Mouse (Mus musculus) limb, embryonic 13.5 days (tissue): Measurements from ENCODE around the gene Cited2. TPM values are rescaled to one million over a fixed set of nuclear protein-coding genes. Genes with fewer than 3 reads are reported as not detected.
A peak's percentile ranks its signal among the peaks of the same experiment; 100 is the strongest.

Experiments used
- ATAC-seq: fragments of 200-750 bp; cut with Nextera tagmentation; 2 replicates; pipeline ENCODE4 v1.8.0; 2017; ENCODE audit warnings: low read depth, moderate number of reproducible peaks, moderate TSS enrichment; ENCODE audit not compliant: low FRiP score
- H3K27ac ChIP-seq: fragments of 300-500 bp; sonication (generic); 2 replicates; pipeline ENCODE4 v1.5.1; 2015; ENCODE audit warnings: inconsistent platforms, mild to moderate bottlenecking, moderate library complexity
- H3K27me3 ChIP-seq: fragments of 300-500 bp; sonication (generic); 2 replicates; pipeline ENCODE4 v1.6.1; 2015; ENCODE audit warnings: mild to moderate bottlenecking, inconsistent platforms
- H3K36me3 ChIP-seq: fragments of 300-500 bp; sonication (generic); 2 replicates; pipeline ENCODE4 v1.6.1; 2015; ENCODE audit warnings: inconsistent platforms, mild to moderate bottlenecking, moderate library complexity
- H3K4me1 ChIP-seq: fragments of 300-500 bp; sonication (generic); 2 replicates; pipeline ENCODE4 v1.6.1; 2015; ENCODE audit warnings: inconsistent platforms
- H3K4me2 ChIP-seq: fragments of 300-500 bp; sonication (generic); replicated peaks from 2 replicates; pipeline ENCODE4 v1.6.1; 2015; ENCODE audit warnings: inconsistent platforms, mild to moderate bottlenecking, moderate library complexity
- H3K4me3 ChIP-seq: fragments of 300-500 bp; sonication (generic); 2 replicates; pipeline ENCODE4 v1.5.1; 2015; ENCODE audit warnings: moderate library complexity, mild to moderate bottlenecking, inconsistent platforms
- H3K9ac ChIP-seq: fragments of 300-500 bp; sonication (generic); 2 replicates; pipeline ENCODE4 v1.6.1; 2015; ENCODE audit warnings: mild to moderate bottlenecking, inconsistent platforms
- H3K9me3 ChIP-seq: fragments of 300-500 bp; sonication (generic); 2 replicates; pipeline ENCODE4 v1.6.1; 2016; ENCODE audit warnings: inconsistent platforms
- WGBS: fragments of 180-500 bp; shearing (Covaris S2); methylation state at CpG from one replicate; pipeline ENCODE4 v1.1.7; 2015; 5-methylcytosine and 5-hydroxymethylcytosine counted together
- polyA plus RNA-seq: library from polyadenylated mRNA; unstranded; fragments of >200 nt; fragmentation: Nextera tagmentation; extraction: Ambion mirVana; gene quantifications from 2 replicates; pipeline ENCODE4 v1.2.1, GENCODE M21; 2015

The Cited2 gene
- polyA plus RNA-seq, 1 experiment from 2014 or later = 37.3 TPM

GRCm38 (mm10) chr10:17697376-17698265, 25.4 kb upstream of the Cited2 start:
- no peak overlapping the region for H3K27ac ChIP-seq
- WGBS = 43% methylated on average over 7 of the region's 7 CpGs

GRCm38 (mm10) chr10:17705466-17705973, 17.5 kb upstream of the Cited2 start:
- no peak overlapping the region for H3K4me3 ChIP-seq
- H3K27me3 ChIP-seq = no peaks in the 10 kb centered on the region
- no peak overlapping the region for H3K9ac ChIP-seq
- no peak overlapping the region for H3K27ac ChIP-seq
- H3K9me3 ChIP-seq = no peaks in the 10 kb centered on the region
- H3K4me1 ChIP-seq = 0 out of 2 replicates have a peak, but pooled peaks cover 5% of the 10 kb centered on the region
- H3K4me2 ChIP-seq = no peak overlapping the region
- WGBS = 21% methylated on average over 4 of the region's 4 CpGs
- ATAC-seq = no peak
- H3K36me3 ChIP-seq = no peaks in the 10 kb centered on the region

More at GRCm38 (mm10) chr10:17697376-17698265, 25.4 kb upstream of the Cited2 start:
- ATAC-seq = no peak
- no peak overlapping the region for H3K9ac ChIP-seq
- no peaks in the 10 kb centered on the region for H3K27me3 ChIP-seq
- no peaks in the 10 kb centered on the region for H3K36me3 ChIP-seq
- H3K9me3 ChIP-seq = no peaks in the 10 kb centered on the region
- no peak overlapping the region for H3K4me3 ChIP-seq
- no peaks in the 10 kb centered on the region for H3K4me1 ChIP-seq
- no peak overlapping the region for H3K4me2 ChIP-seq

GRCm38 (mm10) chr10:17710753-17711152, 12.3 kb upstream of the Cited2 start:
- 92% methylated on average over 3 of the region's 3 CpGs for WGBS
- H3K9me3 ChIP-seq = no peaks in the 10 kb centered on the region
- H3K27me3 ChIP-seq = no peaks in the 10 kb centered on the region
- no peak for ATAC-seq
- H3K27ac ChIP-seq = no peak overlapping the region
- no peaks in the 10 kb centered on the region for H3K36me3 ChIP-seq
- no peak overlapping the region for H3K4me2 ChIP-seq
- H3K4me1 ChIP-seq = 0 out of 2 replicates have a peak, but pooled peaks cover 1% of the 10 kb centered on the region
- no peak overlapping the region for H3K4me3 ChIP-seq
- H3K9ac ChIP-seq = no peak overlapping the region

GRCm38 (mm10) chr10:17719009-17719570, 3.9 kb upstream of the Cited2 start:
- WGBS = 83% methylated on average over 4 of the region's 4 CpGs
- H3K27ac ChIP-seq = no peak overlapping the region
- H3K4me3 ChIP-seq = no peak overlapping the region
- H3K4me2 ChIP-seq = no peak overlapping the region
- no peak for ATAC-seq
- no peaks in the 10 kb centered on the region for H3K36me3 ChIP-seq
- 0 out of 2 replicates have a peak, but pooled peaks cover 4% of the 10 kb centered on the region for H3K9me3 ChIP-seq
- H3K9ac ChIP-seq = no peak overlapping the region
- no peaks in the 10 kb centered on the region for H3K27me3 ChIP-seq
- no peaks in the 10 kb centered on the region for H3K4me1 ChIP-seq

DNA sequence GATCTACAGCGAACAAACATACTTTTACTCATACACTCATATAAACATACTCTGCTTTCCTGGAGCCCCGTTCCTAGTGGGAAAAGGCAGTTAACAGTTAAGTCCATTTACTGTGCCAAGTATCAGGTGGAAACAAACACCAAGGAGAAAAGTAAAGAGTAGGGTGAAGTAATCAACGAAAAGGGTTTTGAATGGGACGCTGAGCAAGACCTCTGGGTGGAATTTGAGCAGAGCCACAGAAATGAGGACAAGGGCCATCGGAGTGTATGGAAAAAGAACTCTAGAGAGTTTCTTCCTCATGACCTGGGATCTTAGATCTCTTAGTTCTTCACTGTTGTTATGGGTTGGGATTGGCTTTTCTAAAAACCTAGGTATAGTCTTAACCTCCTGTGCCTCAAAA, 3.4 kb upstream of the Cited2 start:
- Histone ChIP-seq H3K36me3 (no peaks in the 10 kb centered on the region), H3K27me3 (no peaks in the 10 kb centered on the region), H3K27ac (no peak overlapping the region), H3K4me1 (no peaks in the 10 kb centered on the region), H3K4me3 (no peak overlapping the region), H3K4me2 (no peak overlapping the region), H3K9ac (no peak overlapping the region), H3K9me3 (0 out of 2 replicates have a peak, but pooled peaks cover 4% of the 10 kb centered on the region)
- WGBS = 92% methylated on average over 5 of the region's 5 CpGs
- ATAC-seq = no peak

DNA sequence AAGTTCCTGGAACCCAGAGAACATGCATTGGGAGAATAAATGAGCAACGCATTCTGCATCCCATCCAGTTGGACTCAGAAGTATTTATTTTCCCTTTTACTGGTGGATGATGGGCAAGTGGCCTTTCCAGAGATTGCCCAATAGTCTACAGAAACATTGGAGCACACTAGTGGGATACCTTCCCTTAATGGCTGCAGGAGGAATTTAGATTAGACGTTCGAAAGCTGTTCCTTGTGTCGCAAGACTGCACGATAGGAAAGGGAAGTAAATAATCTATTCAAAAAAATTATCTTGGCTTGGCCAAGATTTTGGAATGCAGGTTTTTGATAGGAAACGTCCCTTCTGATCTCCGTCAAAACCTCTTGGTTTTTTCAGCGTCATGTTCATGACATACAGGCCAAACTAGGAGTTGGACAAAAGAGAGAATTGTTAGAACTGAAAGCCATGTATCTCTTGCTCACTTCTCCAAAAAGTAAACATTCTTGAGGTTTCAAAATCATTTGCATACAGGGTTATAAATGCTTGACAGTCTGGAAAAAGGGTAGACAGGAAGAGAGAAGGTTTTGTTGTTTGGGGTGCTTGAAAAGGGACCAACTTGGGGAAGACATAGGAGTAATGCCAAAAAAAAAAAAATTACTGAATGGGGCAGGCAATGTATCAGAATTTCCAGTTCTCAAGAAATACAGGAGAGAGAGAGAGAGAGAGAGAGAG, 2.0 kb upstream of the Cited2 start:
- 85% methylated on average over 8 of the region's 8 CpGs for WGBS
- ATAC-seq = no peak
- H3K27ac ChIP-seq = no peak overlapping the region
- H3K27me3 ChIP-seq = no peaks in the 10 kb centered on the region
- H3K9ac ChIP-seq = no peak overlapping the region; the same call in 1 of the 2 replicates
- peak overlapping the region; percentile 78 for H3K4me2 ChIP-seq
- peaks cover 8% of the 10 kb centered on the region for H3K4me1 ChIP-seq
- 0 out of 2 replicates have a peak, but pooled peaks cover 4% of the 10 kb centered on the region for H3K9me3 ChIP-seq
- H3K36me3 ChIP-seq = no peaks in the 10 kb centered on the region
- peak overlapping the region; percentile 96 for H3K4me3 ChIP-seq

DNA sequence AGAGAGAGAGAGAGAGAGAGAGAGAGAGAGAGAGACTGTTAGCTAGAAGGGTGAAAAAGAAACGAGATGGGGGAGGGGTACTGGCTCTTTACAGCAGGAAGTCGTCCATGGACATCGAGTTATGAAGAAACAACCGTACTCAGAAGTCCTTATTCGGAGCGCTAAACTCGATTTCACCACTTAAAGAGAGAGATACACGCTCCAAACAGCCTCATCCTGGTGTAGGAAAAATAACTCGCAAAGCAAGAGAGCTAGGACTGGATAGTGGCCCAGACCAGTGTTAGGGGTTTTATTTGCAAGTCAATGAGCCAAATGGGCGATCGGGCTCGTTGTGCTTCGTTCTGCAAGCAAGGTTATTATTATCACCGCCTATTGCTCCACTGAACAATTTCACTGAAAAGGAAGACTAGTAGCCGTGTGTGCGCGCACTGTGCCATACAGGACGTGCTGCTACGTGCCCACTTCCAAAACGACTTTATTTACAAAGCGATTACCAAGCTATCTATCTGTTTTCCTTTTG, 1.4 kb upstream of the Cited2 start:
- H3K9me3 ChIP-seq = no peaks in the 10 kb centered on the region

GRCm38 (mm10) chr10:17722158-17722557, 860 bp upstream of the Cited2 start:
- H3K36me3 ChIP-seq = no peaks in the 10 kb centered on the region
- peak overlapping the region; percentile 99 for H3K27ac ChIP-seq
- no peaks in the 10 kb centered on the region for H3K27me3 ChIP-seq
- peak; percentile 78 for ATAC-seq
- no peaks in the 10 kb centered on the region for H3K9me3 ChIP-seq
- peak overlapping the region; percentile 78 for H3K4me2 ChIP-seq
- peak overlapping the region; percentile 95 for H3K9ac ChIP-seq
- H3K4me3 ChIP-seq = peak overlapping the region; percentile 96
- H3K4me1 ChIP-seq = peaks cover 19% of the 10 kb centered on the region
- under 1% methylated on average over 24 of the region's 24 CpGs for WGBS

More for the DNA sequence above, 1.4 kb upstream of the Cited2 start:
- H3K4me3 ChIP-seq = peak overlapping the region; percentile 96
- H3K27me3 ChIP-seq = no peaks in the 10 kb centered on the region
- under 1% methylated on average over 21 of the region's 21 CpGs for WGBS
- H3K4me2 ChIP-seq = peak overlapping the region; percentile 78
- peak overlapping the region; percentile 95 for H3K9ac ChIP-seq
- ATAC-seq = no peak
- H3K4me1 ChIP-seq = peaks cover 14% of the 10 kb centered on the region
- H3K27ac ChIP-seq = peak overlapping the region; percentile 99
- no peaks in the 10 kb centered on the region for H3K36me3 ChIP-seq

GRCm38 (mm10) chr10:17723421-17723841, 413 bp downstream of the Cited2 start:
- Histone ChIP-seq H3K9ac (peak overlapping the region; percentile 95), H3K4me2 (peak overlapping the region; percentile 78), H3K27me3 (no peaks in the 10 kb centered on the region), H3K36me3 (no peaks in the 10 kb centered on the region), H3K4me1 (peaks cover 29% of the 10 kb centered on the region), H3K4me3 (peak overlapping the region; percentile 96), H3K9me3 (no peaks in the 10 kb centered on the region), H3K27ac (peak overlapping the region; percentile 99)
- 0% methylated on average over 30 of the region's 30 CpGs for WGBS
- ATAC-seq = peak; percentile 46

DNA sequence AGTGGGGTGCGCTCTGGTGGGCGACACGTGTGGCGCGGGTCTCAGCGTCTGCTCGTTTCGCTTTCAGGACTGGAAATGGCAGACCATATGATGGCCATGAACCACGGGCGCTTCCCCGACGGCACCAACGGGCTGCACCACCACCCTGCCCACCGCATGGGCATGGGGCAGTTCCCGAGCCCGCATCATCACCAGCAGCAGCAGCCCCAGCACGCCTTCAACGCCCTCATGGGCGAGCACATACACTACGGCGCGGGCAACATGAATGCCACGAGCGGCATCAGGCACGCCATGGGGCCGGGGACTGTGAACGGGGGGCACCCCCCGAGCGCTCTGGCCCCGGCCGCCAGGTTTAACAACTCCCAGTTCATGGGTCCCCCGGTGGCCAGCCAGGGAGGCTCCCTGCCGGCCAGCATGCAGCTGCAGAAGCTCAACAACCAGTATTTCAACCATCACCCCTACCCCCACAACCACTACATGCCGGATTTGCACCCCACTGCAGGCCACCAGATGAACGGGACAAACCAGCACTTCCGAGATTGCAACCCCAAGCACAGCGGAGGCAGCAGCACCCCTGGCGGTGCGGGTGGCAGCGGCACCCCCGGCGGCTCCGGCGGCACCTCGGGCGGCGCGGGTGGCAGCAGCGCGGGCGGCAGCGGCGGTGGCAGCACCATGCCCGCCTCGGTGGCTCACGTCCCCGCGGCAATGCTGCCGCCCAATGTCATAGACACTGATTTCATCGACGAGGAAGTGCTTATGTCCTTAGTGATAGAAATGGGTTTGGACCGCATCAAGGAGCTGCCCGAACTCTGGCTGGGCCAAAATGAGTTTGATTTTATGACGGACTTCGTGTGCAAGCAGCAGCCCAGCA, 1.1 kb downstream of the Cited2 start:
- H3K9ac ChIP-seq = peak overlapping the region; percentile 95
- H3K27me3 ChIP-seq = no peaks in the 10 kb centered on the region
- peaks cover 30% of the 10 kb centered on the region for H3K4me1 ChIP-seq
- H3K4me2 ChIP-seq = peak overlapping the region; percentile 78
- peak overlapping the region; percentile 96 for H3K4me3 ChIP-seq
- ATAC-seq = peak; percentile 16; the same call in 1 of the 2 replicates
- H3K36me3 ChIP-seq = no peaks in the 10 kb centered on the region
- WGBS = under 1% methylated on average over 65 of the region's 65 CpGs
- peak overlapping the region; percentile 99 for H3K27ac ChIP-seq
- no peaks in the 10 kb centered on the region for H3K9me3 ChIP-seq
